Mouse (Mus musculus) hindbrain, embryonic 11.5 days (tissue): Measurements from ENCODE around the gene Babam2. TPM values are rescaled to one million over a fixed set of nuclear protein-coding genes. Genes with fewer than 3 reads are reported as not detected.

Experiments
- ATAC-seq: fragments of 200-750 bp; cut with Nextera tagmentation; 2 replicates; pipeline ENCODE4 v1.8.0; 2017; ENCODE audit warnings: mild to moderate bottlenecking, moderate TSS enrichment, moderate library complexity; ENCODE audit not compliant: low FRiP score
- DNase-seq: peaks from one replicate; pipeline ENCODE4 v3.0.0-alpha.2; 2015; ENCODE audit warnings: low spot score
- H3K27ac ChIP-seq: fragments of 300-500 bp; sonication (generic); 2 replicates; pipeline ENCODE4 v1.5.1; 2014; ENCODE audit warnings: mild to moderate bottlenecking, low read depth, low read length
- H3K27me3 ChIP-seq: fragments of 300-500 bp; sonication (generic); 2 replicates; pipeline ENCODE4 v1.6.1; 2014; ENCODE audit warnings: mild to moderate bottlenecking, low read length, moderate library complexity, mixed read lengths; ENCODE audit not compliant: control insufficient read depth, insufficient read depth
- H3K36me3 ChIP-seq: fragments of 300-500 bp; sonication (generic); 2 replicates; pipeline ENCODE4 v1.6.1; 2014; ENCODE audit warnings: mild to moderate bottlenecking, low read length, moderate library complexity, mixed read lengths; ENCODE audit not compliant: control insufficient read depth, insufficient read depth
- H3K4me1 ChIP-seq: fragments of 300-500 bp; sonication (generic); replicated peaks from 2 replicates; pipeline ENCODE4 v1.6.1; 2014; ENCODE audit warnings: low read length, mixed read lengths; ENCODE audit not compliant: control insufficient read depth, insufficient read depth
- H3K4me2 ChIP-seq: fragments of 300-500 bp; sonication (generic); replicated peaks from 2 replicates; pipeline ENCODE4 v1.6.1; 2014; ENCODE audit warnings: mild to moderate bottlenecking, low read depth, low read length
- H3K4me3 ChIP-seq: fragments of 300-500 bp; sonication (generic); 2 replicates; pipeline ENCODE4 v1.5.1; 2014; ENCODE audit warnings: low read depth, low read length
- H3K9ac ChIP-seq: fragments of 300-500 bp; sonication (generic); 2 replicates; pipeline ENCODE4 v1.6.1; 2014; ENCODE audit warnings: low read depth, low read length
- H3K9me3 ChIP-seq: fragments of 300-500 bp; sonication (generic); 2 replicates; pipeline ENCODE4 v1.6.1; 2016; ENCODE audit warnings: low read length; ENCODE audit not compliant: control insufficient read depth
- WGBS: fragments of 180-500 bp; shearing (Covaris S2); extraction: QIAGEN DNeasy Blood & Tissue Kit; methylation state at CpG from one replicate; pipeline ENCODE4 v1.1.7; 2014; 5-methylcytosine and 5-hydroxymethylcytosine counted together
- polyA plus RNA-seq: library from polyadenylated mRNA; unstranded; fragments of >200 nt; fragmentation: Nextera tagmentation; extraction: Ambion mirVana; gene quantifications from 2 replicates; pipeline ENCODE4 v1.2.1, GENCODE M21; 2014

The Babam2 gene
- polyA plus RNA-seq, 1 experiment from 2014 or later, result 36.2 TPM

- Histone ChIP-seq H3K4me1 (no peaks in the 10 kb centered on the region), H3K27me3 (no peaks in the 10 kb centered on the region), H3K4me3 (no peak overlapping the region), H3K36me3 (no peaks in the 10 kb centered on the region), H3K27ac (no peak overlapping the region), H3K9ac (no peak overlapping the region), H3K4me2 (no peak overlapping the region), H3K9me3 (no peaks in the 10 kb centered on the region)
- WGBS, result 78% methylated on average over 3 of the region's 3 CpGs
- ATAC-seq (no peak), DNase-seq (no peak)
Observed at GRCm38 (mm10) chr5:31823673-31824072, 126.2 kb downstream of the Babam2 start.

DNA sequence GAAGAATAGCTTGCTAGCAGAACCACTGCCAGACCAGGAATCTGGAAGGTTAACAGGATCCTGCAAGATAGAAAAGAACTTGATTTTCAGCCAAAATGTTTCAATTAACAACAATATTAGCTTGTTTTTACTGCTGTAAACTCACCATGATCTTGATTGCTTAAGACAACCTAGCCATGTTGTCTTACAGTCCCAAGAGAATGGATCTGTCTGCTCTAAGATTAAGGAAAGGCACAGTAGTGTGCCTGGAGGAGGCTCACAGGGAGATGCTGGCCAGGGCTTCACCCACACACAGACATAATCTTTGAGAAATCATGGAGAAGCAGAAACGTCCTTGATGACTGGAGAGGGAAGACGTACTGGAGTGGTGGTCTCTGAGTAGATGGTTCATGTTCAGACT, 126.6 kb downstream of the Babam2 start:
- 78% methylated on average over 2 of the region's 2 CpGs for WGBS
- no peaks in the 10 kb centered on the region for H3K27me3 ChIP-seq
- no peaks in the 10 kb centered on the region for H3K36me3 ChIP-seq
- ATAC-seq (no peak), DNase-seq (no peak)
- no peak overlapping the region for H3K27ac ChIP-seq
- no peak overlapping the region for H3K4me3 ChIP-seq
- no peak overlapping the region for H3K4me2 ChIP-seq
- no peak overlapping the region for H3K9ac ChIP-seq
- no peaks in the 10 kb centered on the region for H3K4me1 ChIP-seq
- no peaks in the 10 kb centered on the region for H3K9me3 ChIP-seq

GRCm38 (mm10) chr5:31827304-31827703, 129.8 kb downstream of the Babam2 start:
- WGBS, result 89% methylated on average over 5 of the region's 5 CpGs
- Histone ChIP-seq H3K4me1 (no peaks in the 10 kb centered on the region), H3K4me3 (no peak overlapping the region), H3K27ac (no peak overlapping the region), H3K9ac (no peak overlapping the region), H3K9me3 (no peaks in the 10 kb centered on the region), H3K27me3 (no peaks in the 10 kb centered on the region), H3K36me3 (no peaks in the 10 kb centered on the region), H3K4me2 (no peak overlapping the region)
- no peak for DNase-seq
- no peak for ATAC-seq

- Histone ChIP-seq H3K4me3 (no peak overlapping the region), H3K4me2 (no peak overlapping the region), H3K9me3 (no peaks in the 10 kb centered on the region), H3K36me3 (no peaks in the 10 kb centered on the region), H3K27ac (no peak overlapping the region), H3K9ac (no peak overlapping the region), H3K4me1 (no peaks in the 10 kb centered on the region), H3K27me3 (no peaks in the 10 kb centered on the region)
- DNase-seq (no peak), ATAC-seq (no peak)
- WGBS, result 90% methylated on average over 5 of the region's 5 CpGs
Observed at GRCm38 (mm10) chr5:31827896-31828295, 130.4 kb downstream of the Babam2 start.

- no peak for ATAC-seq
Observed at GRCm38 (mm10) chr5:31828747-31829146, 131.3 kb downstream of the Babam2 start.

DNA sequence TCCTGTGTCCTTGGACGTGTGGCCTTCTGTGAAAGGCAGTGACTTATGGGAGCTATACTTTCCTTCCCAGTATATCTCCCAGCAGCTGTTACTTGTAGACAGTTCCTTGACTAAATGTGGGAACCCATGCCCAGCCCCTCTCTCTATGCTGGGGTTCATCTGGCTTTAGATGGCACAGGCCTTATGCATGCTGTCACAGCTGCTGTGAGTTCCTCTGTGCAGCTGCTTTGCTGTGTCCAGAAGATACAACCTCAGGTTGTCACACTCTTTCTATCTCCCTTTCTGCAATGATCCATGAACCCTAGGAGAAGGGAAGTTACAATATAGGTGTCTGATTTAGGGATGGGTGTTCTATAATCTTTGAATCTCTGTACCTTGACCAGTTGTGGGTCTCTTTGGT, 132.1 kb downstream of the Babam2 start:
- no peaks in the 10 kb centered on the region for H3K4me1 ChIP-seq
- ATAC-seq (no peak), DNase-seq (no peak)
- WGBS, result 74% methylated on average over 1 of the region's 1 CpGs
- H3K36me3 ChIP-seq, result no peaks in the 10 kb centered on the region
- H3K27ac ChIP-seq, result no peak overlapping the region
- no peak overlapping the region for H3K9ac ChIP-seq
- no peak overlapping the region for H3K4me3 ChIP-seq
- no peaks in the 10 kb centered on the region for H3K9me3 ChIP-seq
- H3K4me2 ChIP-seq, result no peak overlapping the region
- H3K27me3 ChIP-seq, result no peaks in the 10 kb centered on the region

More at GRCm38 (mm10) chr5:31828747-31829146, 131.3 kb downstream of the Babam2 start:
- Histone ChIP-seq H3K36me3 (no peaks in the 10 kb centered on the region), H3K9ac (no peak overlapping the region), H3K4me2 (no peak overlapping the region), H3K27ac (no peak overlapping the region), H3K4me3 (no peak overlapping the region), H3K4me1 (no peaks in the 10 kb centered on the region), H3K9me3 (no peaks in the 10 kb centered on the region), H3K27me3 (no peaks in the 10 kb centered on the region)
- 95% methylated on average over 10 of the region's 10 CpGs for WGBS
- DNase-seq, result no peak

DNA sequence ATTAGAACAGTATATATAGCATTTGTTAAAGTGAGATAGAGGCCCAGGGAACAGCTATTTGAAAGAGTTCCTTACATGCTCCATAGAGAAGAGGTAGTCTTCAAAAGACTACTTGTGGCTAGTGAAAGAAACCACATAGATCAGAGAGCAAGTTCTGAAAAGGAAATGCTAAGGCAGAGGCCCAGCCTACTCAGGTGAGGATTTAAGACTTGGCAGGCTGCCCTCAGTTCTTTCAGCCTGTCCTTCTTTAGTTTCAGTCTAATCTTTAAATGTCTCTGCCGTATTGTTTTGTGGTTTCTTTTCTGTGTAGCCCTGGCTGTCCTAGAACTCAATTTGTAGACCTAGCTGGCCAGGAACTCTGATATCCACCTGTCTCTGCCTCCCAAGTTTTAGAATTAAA, 134.1 kb downstream of the Babam2 start:
- DNase-seq (no peak), ATAC-seq (no peak)
- H3K27me3 ChIP-seq, result no peaks in the 10 kb centered on the region
- H3K4me3 ChIP-seq, result no peak overlapping the region
- H3K36me3 ChIP-seq, result no peaks in the 10 kb centered on the region
- H3K27ac ChIP-seq, result no peak overlapping the region
- 93% methylated on average over 1 of the region's 1 CpGs for WGBS
- no peaks in the 10 kb centered on the region for H3K9me3 ChIP-seq
- no peaks in the 10 kb centered on the region for H3K4me1 ChIP-seq
- no peak overlapping the region for H3K9ac ChIP-seq
- H3K4me2 ChIP-seq, result no peak overlapping the region

- H3K9ac ChIP-seq, result no peak overlapping the region
- no peak for DNase-seq
- no peaks in the 10 kb centered on the region for H3K4me1 ChIP-seq
- H3K27me3 ChIP-seq, result no peaks in the 10 kb centered on the region
- H3K4me3 ChIP-seq, result no peak overlapping the region
- no peak overlapping the region for H3K4me2 ChIP-seq
- no peaks in the 10 kb centered on the region for H3K9me3 ChIP-seq
- no peak overlapping the region for H3K27ac ChIP-seq
- H3K36me3 ChIP-seq, result no peaks in the 10 kb centered on the region
- no peak for ATAC-seq
- 86% methylated on average over 2 of the region's 2 CpGs for WGBS
Observed at GRCm38 (mm10) chr5:31835691-31836090, 138.2 kb downstream of the Babam2 start.

DNA sequence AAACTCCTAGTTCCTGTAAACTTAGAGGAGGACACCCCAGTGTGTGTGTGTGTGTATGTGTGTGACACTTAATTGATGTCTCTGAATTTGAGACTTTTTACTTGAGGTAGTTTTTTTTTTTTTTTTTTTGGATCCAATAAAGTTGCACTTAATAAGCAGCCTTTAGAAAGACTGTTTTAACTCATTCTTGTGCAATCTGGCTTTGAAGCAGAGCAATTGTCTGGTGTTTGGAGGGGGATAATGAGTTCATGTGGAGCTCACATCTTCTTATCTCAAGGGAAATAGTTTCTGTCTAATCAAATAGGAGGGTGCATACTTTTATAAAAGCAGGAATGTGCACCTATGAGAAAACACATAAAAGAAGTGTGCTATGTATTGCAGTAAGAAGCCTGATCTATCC, 142.5 kb downstream of the Babam2 start:
- no peaks in the 10 kb centered on the region for H3K27me3 ChIP-seq

More for the DNA sequence above, 142.5 kb downstream of the Babam2 start:
- no peak for DNase-seq
- H3K4me1 ChIP-seq, result no peaks in the 10 kb centered on the region
- no peak overlapping the region for H3K27ac ChIP-seq
- H3K9ac ChIP-seq, result no peak overlapping the region
- no peaks in the 10 kb centered on the region for H3K36me3 ChIP-seq
- no peak overlapping the region for H3K4me3 ChIP-seq
- H3K4me2 ChIP-seq, result no peak overlapping the region
- ATAC-seq, result no peak
- H3K9me3 ChIP-seq, result no peaks in the 10 kb centered on the region
